Mouse (Mus musculus) gastrocnemius, postnatal 14 days (tissue): ENCODE measurements around the gene Ms4a13. TPM values are rescaled to one million over a fixed set of nuclear protein-coding genes. Genes with fewer than 3 reads are reported as not detected.
A peak's percentile ranks its signal among the peaks of the same experiment; 100 is the strongest.
"Not testable (repeated sequence)": the region's sequence is repeated elsewhere in the genome, so short reads cannot be mapped to it uniquely, and the experiment has no call there.

Experiments
- DNase-seq: peaks from one replicate; pipeline ENCODE4 v3.0.0; 2021; ENCODE audit warnings: mixed read lengths
- intact Hi-C: fragments of 180-260 bp; cut with DNase I; formaldehyde crosslinking; loops from one replicate; pipeline ENCODE4 v1.15.1; 2025; ENCODE audit warnings: low total_unique reads
- long read RNA-seq, 2 experiments: library from polyadenylated mRNA; stranded (forward); transcript quantifications; one replicate each; pipeline ENCODE4 v2.0.0; 2021
- total RNA-seq, 2 experiments: library from RNA; stranded (reverse); gene quantifications; 2 replicates each; pipeline ENCODE4 v1.2.3; 2021

Gene Ms4a13
- not detected for total RNA-seq
- long read RNA-seq, experiment 1: 0 reads
- long read RNA-seq, experiment 2: 0 reads

DNA sequence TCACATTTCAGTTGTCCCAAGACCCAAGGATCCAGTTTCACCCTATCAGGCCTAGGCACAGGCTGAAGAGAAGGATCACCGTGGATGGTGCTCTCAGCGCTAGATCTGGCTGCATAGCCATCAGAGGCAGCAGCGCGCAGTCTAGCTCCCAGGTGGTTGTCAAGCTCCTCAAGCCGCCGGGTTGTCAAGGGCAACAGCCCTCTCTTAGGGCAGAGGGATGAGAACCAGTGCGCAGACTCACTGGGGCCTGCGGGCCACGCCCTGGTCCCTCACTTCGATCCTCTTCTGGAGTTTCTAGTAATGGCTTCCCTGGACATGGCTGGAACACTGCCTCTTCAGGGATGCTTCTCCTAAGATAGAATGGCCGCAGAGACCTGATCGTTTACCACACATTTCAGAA, at the start of gene Ms4a13:
Gene Ms4a13, minus strand, starts transcription at position 192 of the 400 bp plus-strand sequence.
- intact Hi-C loops: no loop called here
- DNase-seq: no peak

- no peak for DNase-seq
- intact Hi-C loops: no loop called here
Observed at GRCm38 (mm10) chr19:11244230-11244629, 47.7 kb upstream of the Ms4a13 start.

GRCm38 (mm10) chr19:11242560-11242959, 46.0 kb upstream of the Ms4a13 start:
- no peak for DNase-seq
- intact Hi-C loops: no loop called here

GRCm38 (mm10) chr19:11235820-11236219, 39.3 kb upstream of the Ms4a13 start:
- no peak for DNase-seq
- intact Hi-C loops: no loop called here

GRCm38 (mm10) chr19:11234921-11235735, 38.6 kb upstream of the Ms4a13 start:
- intact Hi-C loops: no loop called here
- no peak for DNase-seq

- intact Hi-C loops: no loop called here
- no peak for DNase-seq
Observed at GRCm38 (mm10) chr19:11234244-11234643, 37.7 kb upstream of the Ms4a13 start.

DNA sequence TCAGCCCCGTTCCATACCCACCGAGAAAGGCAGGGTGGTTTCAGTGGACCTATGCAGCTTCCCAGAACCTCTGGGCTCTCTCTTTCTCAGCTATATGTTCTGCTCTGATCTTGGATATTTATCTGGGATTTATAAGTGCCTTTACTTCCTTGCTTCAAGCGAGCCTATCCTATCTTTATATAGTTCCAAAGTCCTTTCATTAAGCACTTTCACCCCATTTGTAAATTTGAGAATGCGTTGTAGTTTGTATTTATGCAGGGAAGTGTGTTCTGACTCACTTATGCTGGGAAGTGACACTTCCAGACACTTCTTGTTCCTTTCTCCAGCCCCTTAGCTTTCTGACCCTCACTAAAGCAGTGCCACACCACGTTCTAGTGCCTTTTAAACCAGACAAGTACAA, 35.8 kb upstream of the Ms4a13 start, which contains the start of gene Ms4a12:
Gene Ms4a12, minus strand, starts transcription at position 101 of the 400 bp plus-strand sequence.
- DNase-seq: no peak

DNA sequence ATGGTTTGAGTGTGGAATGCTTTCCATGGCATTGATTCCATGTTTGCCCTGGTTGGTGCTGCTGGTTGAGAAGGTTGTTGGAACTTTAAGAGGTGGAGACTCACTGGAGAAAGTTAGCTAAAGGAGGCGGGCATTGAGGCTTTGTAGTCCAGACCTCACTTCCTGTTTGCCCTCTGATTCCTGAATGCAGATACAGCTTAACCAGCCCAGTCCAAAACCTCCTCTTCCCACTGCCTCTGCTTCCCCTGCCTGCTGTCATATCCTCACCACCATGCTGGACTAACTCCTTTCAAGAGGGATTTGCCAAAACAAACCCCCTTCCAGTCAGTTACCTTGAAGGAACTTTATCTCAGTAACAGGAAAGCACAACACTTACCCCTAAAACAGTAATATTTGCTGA, 4.0 kb downstream of the Ms4a13 start:
- intact Hi-C loops: no loop called here

More for the DNA sequence above, 35.8 kb upstream of the Ms4a13 start, which contains the start of gene Ms4a12:
- intact Hi-C loops: no loop called here

GRCm38 (mm10) chr19:11184121-11184520, 12.4 kb downstream of the Ms4a13 start:
- peak; percentile 22 for DNase-seq
- intact Hi-C loops: no loop called here

More for the DNA sequence above, 4.0 kb downstream of the Ms4a13 start:
- no peak for DNase-seq

GRCm38 (mm10) chr19:11177464-11177863, 19.1 kb downstream of the Ms4a13 start:
- intact Hi-C loops: no loop called here

GRCm38 (mm10) chr19:11165172-11165571, 31.4 kb downstream of the Ms4a13 start, which contains the start of gene 1700025F22Rik:
TSS of gene 1700025F22Rik (minus strand) at chr19:11165320.
- DNase-seq: no peak
- intact Hi-C loops: no loop called here

More at GRCm38 (mm10) chr19:11177464-11177863, 19.1 kb downstream of the Ms4a13 start:
- no peak for DNase-seq

DNA sequence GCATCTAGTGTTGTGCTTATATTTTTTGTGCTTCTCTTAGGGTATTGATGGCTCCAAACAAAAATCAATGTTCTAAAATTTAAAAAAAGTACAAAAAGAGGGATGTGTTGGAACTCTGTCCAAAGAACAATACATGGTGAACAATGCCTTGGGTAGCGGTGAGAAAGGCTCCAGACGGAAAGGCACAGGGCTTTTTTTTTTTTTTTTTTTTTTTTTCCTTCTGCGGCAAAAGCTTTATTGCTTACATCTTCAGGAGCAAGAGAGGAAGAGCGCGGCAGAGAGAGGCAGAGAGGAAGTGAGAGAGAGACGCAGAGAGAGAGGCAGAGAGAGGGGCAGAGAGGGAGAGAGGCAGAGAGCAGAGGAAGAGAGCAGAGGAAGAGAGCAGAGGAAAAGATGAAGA, 38.6 kb downstream of the Ms4a13 start:
- DNase-seq, intact Hi-C loops: not testable (repeated sequence)

- intact Hi-C loops: no loop called here
- DNase-seq: no peak
Observed at GRCm38 (mm10) chr19:11135336-11135735, 61.2 kb downstream of the Ms4a13 start.

GRCm38 (mm10) chr19:11134852-11135251, 61.7 kb downstream of the Ms4a13 start:
- intact Hi-C loops: no loop called here
- DNase-seq: no peak

- intact Hi-C loops, DNase-seq: not testable (repeated sequence)
Observed at GRCm38 (mm10) chr19:11130776-11131175, 65.8 kb downstream of the Ms4a13 start, which contains the start of gene 1700017D01Rik. TSS of gene 1700017D01Rik (minus strand) at chr19:11130876.

DNA sequence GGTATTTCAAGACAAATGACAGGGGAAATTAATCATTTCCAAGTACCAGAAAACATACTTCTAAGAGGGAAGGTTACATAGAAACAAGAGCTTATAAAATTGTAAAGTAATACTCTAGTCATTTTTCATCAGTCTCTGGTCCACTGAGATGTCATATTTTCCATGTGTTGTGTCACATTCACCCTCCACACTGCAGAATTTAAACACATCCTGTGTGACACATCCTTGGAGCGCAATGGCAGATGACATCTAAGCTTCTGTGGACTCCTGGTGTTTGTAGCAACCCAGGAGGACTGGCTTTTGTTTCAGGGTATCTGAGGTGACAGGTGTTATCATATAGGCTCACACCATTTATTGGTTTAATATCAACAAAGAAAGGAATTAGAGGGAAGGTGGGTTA, 66.8 kb downstream of the Ms4a13 start:
- DNase-seq: no peak

DNA sequence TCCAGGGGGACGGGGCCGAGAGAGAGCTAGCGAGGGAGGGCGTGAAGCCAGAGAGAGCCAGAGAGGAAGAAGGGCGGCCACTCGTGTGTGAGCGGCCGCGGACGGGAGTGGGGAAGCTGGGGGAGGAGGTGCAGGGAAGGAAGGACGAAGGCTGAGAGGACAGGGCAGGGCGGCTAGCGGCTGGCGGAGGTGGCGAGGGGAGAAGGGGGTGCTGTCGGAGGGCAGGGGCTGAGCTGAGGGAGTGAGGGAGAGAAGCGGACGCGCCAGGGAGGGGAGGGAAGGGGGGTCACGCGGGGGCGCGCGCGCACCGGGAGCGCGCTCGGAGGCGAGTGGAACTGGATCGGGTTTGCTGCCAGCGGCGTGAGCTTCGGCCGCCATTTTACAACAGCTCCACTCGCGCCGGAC, 75.5 kb downstream of the Ms4a13 start:
- intact Hi-C loops: not testable (repeated sequence)
- DNase-seq: peak; percentile 8

More for the DNA sequence above, 66.8 kb downstream of the Ms4a13 start:
- intact Hi-C loops: no loop called here
